Mouse (Mus musculus) megakaryocyte, adult 5-6 weeks (primary cell): ENCODE measurements around the gene H2al3. TPM values are rescaled to one million over a fixed set of nuclear protein-coding genes. Genes with fewer than 3 reads are reported as not detected.

ENCODE experiments used
- ATAC-seq: 2 replicates; pipeline ENCODE4 v1.8.0; 2016; ENCODE audit warnings: mild to moderate bottlenecking, inconsistent platforms; ENCODE audit not compliant: poor library complexity, severe bottlenecking
- total RNA-seq, 2 experiments: library from RNA; stranded (forward) in 1 of 2; stranded (reverse) in 1 of 2; fragments of 153-499, 151-499 nt in 1 of 2; fragments of 221-1000, 200-1000 nt in 1 of 2; gene quantifications; 2 replicates each; pipeline versions ENCODE4 v1.2.3 to v1.2.4; 2015 to 2017

The H2al3 gene
- not detected in 2 replicates for total RNA-seq (2015)
- total RNA-seq (2017), result not detected in 2 replicates

GRCm38 (mm10) chrX:9849403-9849802 is at the start of gene H2al3:
Gene H2al3, plus strand, starts transcription at chrX:9849703.
- no peak for ATAC-seq

- ATAC-seq, result no peak
Observed at GRCm38 (mm10) chrX:9810101-9810500, 39.4 kb upstream of the H2al3 start.

- no peak for ATAC-seq
Observed at GRCm38 (mm10) chrX:9812469-9812868, 37.0 kb upstream of the H2al3 start.

GRCm38 (mm10) chrX:9834779-9835178 is 14.7 kb upstream of the H2al3 start:
- no peak for ATAC-seq

DNA sequence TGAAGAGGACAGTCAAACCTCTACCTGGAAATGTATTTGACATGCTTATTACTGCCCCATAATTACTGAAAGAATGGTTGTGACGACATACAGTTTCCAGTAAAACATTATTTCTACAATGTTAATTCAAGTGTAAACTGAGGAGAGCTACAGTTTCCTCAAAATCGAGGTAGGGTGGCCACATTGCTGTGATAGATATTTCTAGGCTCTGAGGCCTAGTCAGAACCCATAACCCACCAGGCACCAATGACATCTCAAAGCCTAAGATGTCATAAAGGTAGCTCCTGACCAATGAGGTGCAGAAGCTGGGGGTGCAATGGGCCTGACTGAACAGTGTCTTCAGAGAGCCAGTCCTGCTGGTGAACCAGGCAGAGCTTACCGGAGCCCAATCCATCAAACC is 2.9 kb upstream of the H2al3 start, which contains the start of gene Hypm:
Gene Hypm, plus strand, starts transcription at position 301 of the 400 bp plus-strand sequence.
- ATAC-seq, result no peak

- no peak for ATAC-seq
Observed at GRCm38 (mm10) chrX:9861859-9862258, 12.4 kb downstream of the H2al3 start.

GRCm38 (mm10) chrX:9875519-9875918 is 26.0 kb downstream of the H2al3 start:
- no peak for ATAC-seq

- no peak for ATAC-seq
Observed at GRCm38 (mm10) chrX:9885322-9885721, 35.8 kb downstream of the H2al3 start, which contains the start of gene Sytl5. Gene Sytl5, plus strand, starts transcription at chrX:9885622.

Other genes with a start within 250 kb of the H2al3 start
- gene Dynlt3, start 186.7 kb upstream of the H2al3 start, total RNA-seq (2015), result 36.8 and 37.1 TPM in 2 replicates
- 44.3 and 47.9 TPM in 2 replicates for gene Dynlt3, start 186.7 kb upstream of the H2al3 start, total RNA-seq (2017)
- not detected in 2 replicates for gene Hypm, start 2.8 kb upstream of the H2al3 start, total RNA-seq (2015)
- not detected in 2 replicates for gene Hypm, start 2.8 kb upstream of the H2al3 start, total RNA-seq (2017)
- gene Sytl5, start 35.9 kb downstream of the H2al3 start, total RNA-seq (2015), result not detected in 2 replicates
- gene Sytl5, start 35.9 kb downstream of the H2al3 start, total RNA-seq (2017), result 0.18 TPM in 1 of 2 replicates, not detected in the other